Comparison of ENCODE assay signal across 8 mouse cellular contexts in genomic region chr8:57939177-57939855, GRCm38 (mm10).
DNase-seq lines count a peak whose midpoint lies in the region; ATAC-seq lines count a peak whose summit lies in the region.
"Had no signal": no experiment of that assay in that cellular context is flagged by ENCODE, and none has a peak within 500 bp of the region (broad histone marks: within the 10 kb centered on the region; RNA-seq: fewer than 3 reads in every experiment).

No protein-coding gene starts in this region.

- H3K4me2 ChIP-seq in forebrain, embryonic 12.5 days, result 0 out of 2 replicates have a peak overlapping the region, but pooled peaks have one; percentile 24
- no peak overlapping the region; the same call in 1 of the 2 replicates for H3K4me2 ChIP-seq in hindbrain, embryonic 12.5 days (replicated peaks)

- ATAC-seq in forebrain, embryonic 12.5 days (ENCODE audit: low FRiP score), result peak; percentile 39; the same call in 1 of the 2 replicates
- ATAC-seq in hindbrain, embryonic 12.5 days (ENCODE audit: low FRiP score), result peak; percentile 32; the same call in 1 of the 2 replicates

- H3K36me3 ChIP-seq in forebrain, embryonic 12.5 days (replicated peaks), result no peaks in the 10 kb centered on the region
- H3K36me3 ChIP-seq in hindbrain, embryonic 12.5 days, result no peaks in the 10 kb centered on the region

- H3K9me3 ChIP-seq in forebrain, embryonic 12.5 days, result no peaks in the 10 kb centered on the region
- no peaks in the 10 kb centered on the region for H3K9me3 ChIP-seq in hindbrain, embryonic 12.5 days (replicated peaks)

- H3K27ac ChIP-seq in forebrain, embryonic 12.5 days, result no peak overlapping the region
- H3K27ac ChIP-seq in hindbrain, embryonic 12.5 days, result no peak overlapping the region
- H3K27ac ChIP-seq: macrophage had no signal

- 19% methylated on average over 8 of the region's 8 CpGs for WGBS in forebrain, embryonic 12.5 days
- 21% methylated on average over 8 of the region's 8 CpGs for WGBS in hindbrain, embryonic 12.5 days

- no peak overlapping the region for H3K9ac ChIP-seq in forebrain, embryonic 12.5 days
- no peak overlapping the region for H3K9ac ChIP-seq in hindbrain, embryonic 12.5 days

- H3K27me3 ChIP-seq in forebrain, embryonic 12.5 days, result no peaks in the 10 kb centered on the region
- peaks cover 2% of the 10 kb centered on the region; the same call in 1 of the 2 replicates for H3K27me3 ChIP-seq in hindbrain, embryonic 12.5 days

- H3K4me1 ChIP-seq in forebrain, embryonic 12.5 days, result no peaks in the 10 kb centered on the region
- H3K4me1 ChIP-seq in hindbrain, embryonic 12.5 days, result no peaks in the 10 kb centered on the region

- DNase-seq in MN1 (ENCODE audit: low spot score), result peak; percentile 76
- DNase-seq in c-Kit-negative CD71-positive TER-119-positive erythroid progenitor cells, embryonic 14.5 days (ENCODE audit: low read depth, low spot score), result peak; percentile 1
- peak; percentile 24 for DNase-seq in layer of hippocampus, adult 9-11 months
- DNase-seq in lung, postnatal 36 days, result peak; percentile 43
- DNase-seq in right cerebral cortex, postnatal 10 days (ENCODE audit: low spot score in 2 of 2), result peak; percentile 79 to 83

- H3K4me3 ChIP-seq in forebrain, embryonic 12.5 days (replicated peaks), result no peak overlapping the region
- H3K4me3 ChIP-seq in hindbrain, embryonic 12.5 days, result no peak overlapping the region

Comparison
In these comparisons a context has a peak if more than half of its experiments do, and no peak if none do; other contexts are left out.
1. DNase-seq: peak in every context shown above with its lines; median percentile 81 in right cerebral cortex, postnatal 10 days; 76 in MN1; 43 in lung, postnatal 36 days; 24 in layer of hippocampus, adult 9-11 months; 1 in c-Kit-negative CD71-positive TER-119-positive erythroid progenitor cells, embryonic 14.5 days.